Mouse (Mus musculus): Measurements from ENCODE around the gene Ube2g1. TPM values are rescaled to one million over a fixed set of nuclear protein-coding genes. Genes with fewer than 3 reads are reported as not detected.
"Not testable (repeated sequence)": the region's sequence is repeated elsewhere in the genome, so short reads cannot be mapped to it uniquely, and the experiment has no call there.

Gene Ube2g1
- total RNA-seq, 2 experiments from 2014 or later: 47.0 to 48.1 TPM

DNA sequence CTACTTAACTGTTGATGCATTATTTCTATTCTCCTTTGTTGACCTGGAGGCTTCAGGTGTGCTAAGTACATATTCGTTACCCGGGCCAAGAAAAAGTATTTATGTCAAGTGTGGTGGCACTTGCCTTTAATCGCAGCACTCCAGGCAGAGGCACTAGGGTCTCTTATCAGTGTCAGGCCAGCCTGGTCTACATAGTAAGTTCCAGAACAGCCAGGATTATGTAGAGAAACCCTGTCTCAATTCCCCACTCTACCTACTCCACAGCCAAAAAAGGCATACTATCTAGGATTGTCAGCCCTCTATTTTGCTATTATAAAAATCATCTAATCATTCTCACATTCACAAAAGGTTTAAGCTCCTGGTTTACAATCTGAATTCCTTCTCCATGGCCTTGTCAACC, 82.0 kb downstream of the Ube2g1 start:
- no peak for DNase-seq (ENCODE audit: low spot score in 2 of 2)

DNA sequence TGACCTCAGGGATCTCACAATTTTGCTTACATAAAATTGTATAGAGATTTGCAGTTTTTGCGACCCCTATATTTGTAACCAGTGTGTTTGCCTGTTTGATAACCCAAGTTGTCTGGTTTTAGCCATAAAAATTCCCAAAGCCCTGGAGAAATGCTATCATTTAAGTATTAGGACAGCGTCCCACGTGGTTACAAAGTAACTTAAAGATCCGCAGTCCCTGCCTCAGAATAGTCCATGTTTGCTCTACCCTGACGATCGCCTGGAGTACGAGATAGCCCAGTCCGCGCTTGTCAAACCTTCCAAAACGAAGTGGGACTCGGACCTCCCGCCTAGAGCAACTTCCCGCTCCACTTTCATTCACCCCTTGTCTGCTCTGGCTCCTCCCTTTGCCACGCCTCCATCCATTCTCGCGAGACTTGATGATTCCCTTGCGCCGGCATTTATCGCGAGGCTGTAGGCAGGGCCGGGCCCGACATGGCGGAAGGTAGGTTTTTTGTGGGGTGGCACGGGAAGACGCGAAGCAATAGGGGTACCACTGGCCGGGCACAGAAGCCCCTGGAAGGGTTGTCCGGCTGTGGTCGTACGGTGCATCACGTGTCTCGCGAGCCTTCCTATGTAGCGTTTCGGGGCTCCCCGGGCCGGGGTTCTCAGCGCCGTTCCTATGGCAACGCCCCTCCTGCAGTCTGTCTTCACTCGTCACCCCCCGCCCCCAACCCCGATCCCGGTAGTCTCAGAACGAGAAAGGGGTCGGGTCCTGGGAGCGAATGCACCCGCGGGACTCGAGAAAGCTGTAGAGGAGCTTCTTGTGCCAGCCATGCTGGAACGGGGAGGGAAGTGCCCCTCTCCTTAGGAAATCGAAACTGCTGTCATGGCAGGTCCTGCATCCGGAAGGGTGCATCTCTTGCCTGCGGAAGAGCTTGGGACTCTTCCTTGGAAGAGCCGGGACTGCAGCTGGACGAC, 82.7 kb downstream of the Ube2g1 start, which contains the start of gene Ankfy1:
Gene Ankfy1 (plus strand): TSS at position 456 of the 960 bp plus-strand sequence.
- DNase-seq (ENCODE audit: low spot score in 2 of 2): peak; percentile 86 to 95

DNA sequence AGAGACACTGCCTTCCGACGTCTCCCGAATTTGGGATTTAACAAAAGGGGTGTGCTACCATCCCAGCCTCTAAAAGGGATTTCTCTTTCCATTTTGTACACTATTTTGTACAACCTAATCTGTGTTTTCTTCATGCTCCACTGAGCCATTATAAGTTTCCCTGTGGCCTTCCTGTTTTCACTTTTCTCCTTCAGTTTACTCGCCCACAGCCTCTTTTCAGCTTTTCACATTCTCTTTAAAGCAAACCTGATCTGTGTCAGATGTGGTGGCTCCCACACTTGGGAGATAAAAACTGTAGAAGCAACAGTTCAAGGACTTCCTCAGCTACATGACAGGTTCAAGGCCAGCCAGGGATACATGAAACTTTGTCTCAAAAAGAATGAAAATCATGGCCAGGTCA, 85.3 kb downstream of the Ube2g1 start:
- no peak for DNase-seq (ENCODE audit: low spot score in 2 of 2)

GRCm38 (mm10) chr11:72695025-72695424, 87.9 kb downstream of the Ube2g1 start:
- no peak for DNase-seq (ENCODE audit: low spot score in 2 of 2)

- no peak for DNase-seq (ENCODE audit: low spot score in 2 of 2)
Measured at GRCm38 (mm10) chr11:72696368-72696971, 89.4 kb downstream of the Ube2g1 start.

DNA sequence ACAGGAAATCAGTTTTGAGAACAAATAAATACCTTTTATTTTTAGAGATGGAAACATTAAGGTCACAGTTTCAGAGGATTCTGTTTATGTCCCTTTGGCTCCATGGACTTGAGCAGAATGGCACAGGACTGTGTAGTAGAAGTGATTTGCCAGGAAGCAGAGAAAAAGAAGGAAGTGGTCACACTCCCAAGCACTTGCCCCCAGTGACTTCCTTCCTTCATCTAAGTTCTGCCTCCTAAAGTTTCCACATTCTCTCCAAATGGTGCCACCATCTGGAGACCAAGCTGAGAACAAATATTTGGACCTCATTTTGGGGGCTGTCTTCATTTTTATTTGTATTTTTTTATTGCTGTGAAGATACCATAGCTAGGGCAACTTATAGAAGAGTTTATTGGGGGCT, 90.2 kb downstream of the Ube2g1 start:
- no peak for DNase-seq (ENCODE audit: low spot score in 2 of 2)

- DNase-seq (ENCODE audit: low spot score in 2 of 2): not testable (repeated sequence)
Measured at GRCm38 (mm10) chr11:72705111-72705510, 98.0 kb downstream of the Ube2g1 start.

DNA sequence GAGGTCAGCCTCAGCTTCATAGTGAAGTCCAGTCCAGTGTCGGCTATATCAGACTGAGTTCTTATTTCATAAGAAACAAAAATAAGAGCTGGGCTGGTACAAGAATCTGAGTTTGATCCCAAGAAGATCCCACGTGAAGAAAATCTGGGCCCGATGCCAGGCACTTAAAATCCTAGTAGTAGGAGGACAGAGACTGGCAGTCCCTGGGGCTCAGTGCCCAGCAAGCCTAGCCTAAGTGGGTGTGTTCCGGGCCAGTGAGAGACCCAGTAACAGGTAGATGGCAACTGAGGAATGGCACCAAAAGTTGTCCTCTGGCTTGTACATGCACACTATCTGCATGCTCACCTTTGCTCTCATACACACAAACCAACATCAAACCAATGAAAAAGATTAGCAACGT, 105.6 kb downstream of the Ube2g1 start:
- DNase-seq (ENCODE audit: low spot score in 2 of 2): no peak

DNA sequence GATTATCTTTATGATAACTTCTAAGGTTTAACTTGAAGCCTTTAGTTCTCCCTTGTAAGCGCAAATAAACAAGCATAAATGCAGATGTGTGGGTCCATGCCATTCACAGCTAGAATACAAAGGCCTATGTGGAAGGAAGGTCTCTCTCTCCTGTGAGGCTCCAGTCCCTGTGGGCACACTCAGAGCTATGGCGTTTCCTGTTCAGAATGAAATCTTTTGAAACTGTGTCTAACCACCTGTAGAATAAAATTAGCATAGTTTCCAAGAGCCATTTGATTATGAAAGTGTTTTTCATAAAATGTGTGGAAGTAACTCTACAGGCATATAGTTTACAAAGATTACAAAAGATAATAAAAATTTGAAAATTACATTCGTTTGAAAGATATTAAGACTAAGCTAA, 111.1 kb downstream of the Ube2g1 start:
- no peak for DNase-seq (ENCODE audit: low spot score in 2 of 2)

GRCm38 (mm10) chr11:72723165-72723564, 116.1 kb downstream of the Ube2g1 start:
- DNase-seq (ENCODE audit: low spot score in 2 of 2): no peak

DNA sequence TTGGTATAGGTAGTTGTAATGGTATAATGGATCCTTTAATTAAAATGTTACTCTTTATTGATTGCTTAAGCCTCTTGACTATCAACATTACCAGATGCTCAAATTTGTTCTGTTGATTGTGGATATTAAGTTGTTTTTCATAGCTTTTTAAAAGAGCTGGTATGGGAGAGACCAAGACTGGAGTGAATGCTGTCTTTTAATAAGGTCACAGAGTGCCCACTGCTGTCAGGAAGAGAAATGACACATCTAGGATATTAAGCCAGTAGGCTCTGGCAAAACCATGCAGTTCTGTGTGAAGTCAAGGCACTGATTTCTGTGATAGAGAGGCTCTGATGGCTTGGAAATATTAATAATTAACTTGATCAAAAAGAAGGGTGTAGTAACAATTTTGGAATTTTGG, 116.8 kb downstream of the Ube2g1 start:
- DNase-seq (ENCODE audit: low spot score in 2 of 2): no peak

- DNase-seq (ENCODE audit: low spot score in 2 of 2): no peak
Measured at GRCm38 (mm10) chr11:72726023-72726422, 118.9 kb downstream of the Ube2g1 start.

DNA sequence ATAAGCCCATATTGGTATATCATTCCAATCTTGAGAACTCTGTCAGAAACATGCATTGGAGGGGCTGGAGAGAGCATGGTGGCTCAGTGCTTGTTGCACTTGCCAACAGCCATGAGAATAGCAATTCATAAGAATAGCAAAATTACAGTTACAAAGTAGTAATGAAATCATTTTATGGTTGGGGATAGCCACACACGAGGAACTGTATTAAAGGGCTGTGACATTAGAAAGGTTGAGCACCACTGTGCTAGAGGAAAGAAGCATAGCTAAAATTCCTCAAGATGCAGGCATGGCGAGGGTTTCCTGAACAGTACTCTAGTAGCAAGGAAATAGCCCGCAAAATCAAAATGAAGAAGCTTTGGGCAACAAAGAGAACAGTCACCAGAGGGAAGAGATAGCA, 126.7 kb downstream of the Ube2g1 start:
- no peak for DNase-seq (ENCODE audit: low spot score in 2 of 2)

- no peak for DNase-seq (ENCODE audit: low spot score in 2 of 2)
Measured at GRCm38 (mm10) chr11:72734840-72735518, 127.9 kb downstream of the Ube2g1 start.

DNA sequence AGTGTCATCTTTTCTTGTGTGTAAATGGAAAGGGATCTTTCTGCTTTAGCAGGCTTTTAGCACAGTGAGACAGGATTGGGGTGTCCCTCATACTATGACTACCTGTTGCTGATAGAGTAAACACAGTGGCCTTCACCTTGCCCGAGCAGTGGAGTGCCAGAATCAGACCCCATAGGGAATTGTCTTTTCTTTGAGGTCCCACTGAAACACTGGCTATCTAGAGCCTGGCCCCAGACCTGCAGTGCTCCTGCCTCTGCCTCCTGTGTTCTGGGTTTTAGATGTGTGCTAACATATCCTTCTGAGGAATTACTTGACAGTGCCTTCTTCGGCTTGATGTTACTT, 128.4 kb downstream of the Ube2g1 start:
- no peak for DNase-seq (ENCODE audit: low spot score in 2 of 2)

Small RNA genes within 50 kb of the gene (microRNA-seq; reads per million reads assigned to microRNA genes)
- gene Gm25678: not detected

Other genes starting within 250 kb of the Ube2g1 start
- under 1 TPM; 0.51 to 0.62 TPM for gene Tekt1, start 244.8 kb upstream of the Ube2g1 start, total RNA-seq (2021)
- 10 to 100 TPM; 11.4 to 24.2 TPM for gene Smtnl2, start 195.6 kb upstream of the Ube2g1 start, total RNA-seq (2021)
- 1 to 10 TPM; 3.8 to 4.7 TPM for gene Ggt6, start 171.8 kb upstream of the Ube2g1 start, total RNA-seq (2021)
- 100 to 1,000 TPM; 118 to 119 TPM for gene Mybbp1a, start 165.9 kb upstream of the Ube2g1 start, total RNA-seq (2021)
- gene Spns2, start 117.4 kb upstream of the Ube2g1 start, total RNA-seq (2021): 1 to 10 TPM; 8.9 to 9.6 TPM
- under 1 TPM; 0.45 to 0.50 TPM for gene Spns3, start 56.8 kb upstream of the Ube2g1 start, total RNA-seq (2021)
- 10 to 100 TPM; 48.7 to 55.8 TPM for gene Ankfy1, start 82.7 kb downstream of the Ube2g1 start, total RNA-seq (2021)
- 10 to 100 TPM; 12.5 to 13.6 TPM for gene Cyb5d2, start 188.9 kb downstream of the Ube2g1 start, total RNA-seq (2021)
- 10 to 100 TPM; 38.6 to 41.7 TPM for gene Zzef1, start 188.9 kb downstream of the Ube2g1 start, total RNA-seq (2021)

Measured in adrenal gland, postnatal 4 days (tissue).